Mouse (Mus musculus): ENCODE measurements around the gene Nt5c2.

- TF ChIP-seq CTCF (IDR thresholded peaks at IDR 0.05; ENCODE audit: borderline replicate concordance, insufficient read depth, low read length) (no peak), POLR2A (IDR thresholded peaks at IDR 0.05; ENCODE audit: low read depth, low read length) (no peak)
Measured at GRCm38 (mm10) chr19:47015396-47015795, 443 bp upstream of the Nt5c2 start.
